Mouse (Mus musculus) ES-Bruce4 (cell line): ENCODE measurements at regions not wholly inside any gene's neighbourhood (a gene's known extent, or its start where the extent isn't known, plus 50 kb on each side); places are given as distances from the start of the nearest gene placed in this dataset.
"Not testable (repeated sequence)": the region's sequence is repeated elsewhere in the genome, so short reads cannot be mapped to it uniquely, and the experiment has no call there.

Experiments
- EP300 ChIP-seq: IDR thresholded peaks from 2 replicates; pipeline ENCODE4 v1.6.1; 2011; ENCODE audit warnings: low read depth, low read length; ENCODE audit not compliant: insufficient read depth
- POLR2A ChIP-seq: IDR thresholded peaks from one replicate; pipeline ENCODE4 v1.8.1; 2011; ENCODE audit warnings: low read length; ENCODE audit not compliant: insufficient read depth

- not testable (repeated sequence) for TF ChIP-seq POLR2A, EP300
These were observed 66.6 kb downstream of the Gm15023 start for GRCm38 (mm10) chrX:135110866-135111265.
